Mouse (Mus musculus) cortical plate, adult 2 months (tissue): ENCODE measurements around the gene Dhdds. TPM values are rescaled to one million over a fixed set of nuclear protein-coding genes. Genes with fewer than 3 reads are reported as not detected.

Source experiments
- H3K27ac ChIP-seq: fragments of 200-500 bp; 2 replicates; pipeline ENCODE4 v1.5.1; 2012; ENCODE audit warnings: low read length, control low read depth, inconsistent platforms; ENCODE audit not compliant: insufficient read depth
- H3K4me1 ChIP-seq: fragments of 200-500 bp; 2 replicates; pipeline ENCODE4 v1.6.1; 2011; ENCODE audit warnings: low read length; ENCODE audit not compliant: control insufficient read depth, insufficient read depth
- H3K4me3 ChIP-seq: fragments of 200-500 bp; 2 replicates; pipeline ENCODE4 v1.5.1; 2011; ENCODE audit warnings: mild to moderate bottlenecking, low read length, control low read depth; ENCODE audit not compliant: insufficient read depth
- CTCF ChIP-seq: fragments of 200-500 bp; IDR thresholded peaks from 2 replicates; pipeline ENCODE4 v1.5.1; 2011; ENCODE audit warnings: mild to moderate bottlenecking, control low read depth, low read length; ENCODE audit not compliant: insufficient read depth; ENCODE audit errors: extremely low read depth
- POLR2A ChIP-seq: fragments of 200-500 bp; IDR thresholded peaks from 2 replicates; pipeline ENCODE4 v1.6.1; 2011; ENCODE audit warnings: mild to moderate bottlenecking, low read length, control low read depth; ENCODE audit not compliant: insufficient read depth; ENCODE audit errors: extremely low read depth
- polyA plus RNA-seq: library from polyadenylated mRNA; depleted of rRNA; stranded (reverse); fragments of >200 nt; gene quantifications from 2 replicates; pipeline ENCODE4 v1.2.3, GENCODE M21; 2012

The Dhdds gene
- polyA plus RNA-seq, 1 experiment = 66.2 TPM

DNA sequence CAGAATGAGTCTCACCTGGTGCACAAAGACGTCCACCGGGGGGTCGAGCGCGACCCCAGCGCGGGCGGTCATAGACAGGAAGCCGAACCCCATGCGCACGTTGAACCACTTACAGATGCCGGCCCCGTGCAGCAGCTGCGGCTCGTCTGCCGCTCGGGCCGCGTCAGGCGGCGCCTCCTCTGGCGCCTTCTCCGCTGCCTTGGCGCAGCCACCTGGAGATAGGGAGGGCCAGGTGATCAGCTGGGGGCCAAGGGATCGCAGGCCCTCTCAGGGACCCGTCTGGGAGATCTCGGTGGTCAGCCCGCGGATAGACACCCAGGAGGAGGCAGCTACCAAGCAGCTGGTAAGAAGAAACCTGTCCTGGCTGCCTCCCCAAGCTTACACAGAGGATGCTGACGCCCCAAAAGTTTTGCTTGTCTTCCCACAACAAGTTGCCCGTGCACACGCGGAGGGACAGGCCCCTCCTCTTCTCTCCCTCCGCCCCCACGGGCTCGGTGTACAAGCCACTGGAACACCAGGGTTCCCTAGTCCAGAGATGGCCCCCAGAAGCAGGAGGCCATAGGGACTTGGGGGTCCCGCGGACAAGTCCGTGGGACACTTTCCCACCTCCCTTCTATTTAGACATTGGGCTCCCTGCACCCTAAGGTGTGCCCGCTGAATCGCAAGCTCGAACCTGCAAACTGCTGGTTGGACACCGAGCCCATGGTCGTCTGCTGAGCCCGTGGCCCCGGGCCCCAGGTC lies 17.5 kb upstream of the Dhdds start:
- H3K4me3 ChIP-seq = no peak overlapping the region
- no peaks in the 10 kb centered on the region for H3K4me1 ChIP-seq
- no peak overlapping the region for H3K27ac ChIP-seq
- TF ChIP-seq CTCF (no peak), POLR2A (no peak)

DNA sequence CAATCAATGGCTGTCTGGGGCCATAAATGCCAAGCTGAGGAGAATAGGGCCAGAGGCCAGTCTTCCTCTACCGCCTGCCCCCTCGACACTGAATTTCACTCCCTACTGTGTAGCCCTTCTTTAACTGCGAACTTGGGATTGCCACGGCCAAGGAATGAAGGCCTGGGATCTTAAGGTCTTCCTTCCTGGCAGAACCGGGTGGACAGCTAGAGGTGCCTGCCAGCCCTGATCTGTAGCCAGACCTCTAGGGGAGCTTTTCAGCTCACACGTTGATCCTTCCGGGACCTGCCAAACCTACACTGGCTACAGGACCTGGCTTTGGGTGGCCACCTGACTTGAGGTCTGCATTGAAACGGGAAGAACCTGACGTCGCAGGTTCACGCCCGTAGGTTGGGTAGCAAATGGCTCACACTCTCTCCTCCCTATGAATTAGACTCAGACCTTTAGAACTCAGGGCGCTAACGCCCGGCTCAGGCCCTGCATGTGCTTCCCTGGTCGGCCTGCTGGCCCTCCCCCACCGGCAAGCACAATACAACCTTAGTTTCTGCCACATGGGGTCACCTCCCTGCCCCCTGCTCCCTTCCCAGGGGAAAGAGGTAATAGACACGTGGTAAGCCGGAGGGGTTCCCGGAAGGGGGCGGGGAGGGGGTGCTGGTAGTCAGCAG lies 16.6 kb upstream of the Dhdds start:
- TF ChIP-seq POLR2A (no peak), CTCF (no peak)
- Histone ChIP-seq H3K4me1 (no peaks in the 10 kb centered on the region), H3K27ac (no peak overlapping the region), H3K4me3 (no peak overlapping the region)

DNA sequence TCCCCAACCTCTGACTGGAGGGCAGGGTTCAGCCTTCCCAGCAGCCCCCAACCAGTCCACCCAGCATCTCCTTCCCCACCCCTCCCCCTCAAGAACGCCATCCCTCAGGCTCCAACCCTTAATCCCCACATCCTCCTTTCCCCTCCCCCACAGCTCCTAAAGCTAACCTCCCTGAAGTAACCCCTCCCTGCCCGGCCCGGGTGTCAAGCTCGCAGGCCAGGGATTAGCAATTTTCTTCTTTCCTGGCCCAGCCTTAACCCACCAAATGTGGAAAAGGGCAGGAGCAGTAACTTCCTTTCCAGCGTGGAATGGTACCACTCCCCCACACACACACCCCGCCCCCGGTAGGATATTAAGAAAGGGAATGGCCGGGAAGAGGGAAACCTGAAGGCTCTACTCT lies 16.0 kb upstream of the Dhdds start:
- H3K4me1 ChIP-seq = no peaks in the 10 kb centered on the region
- TF ChIP-seq CTCF (no peak), POLR2A (no peak)
- H3K27ac ChIP-seq = no peak overlapping the region
- H3K4me3 ChIP-seq = no peak overlapping the region

DNA sequence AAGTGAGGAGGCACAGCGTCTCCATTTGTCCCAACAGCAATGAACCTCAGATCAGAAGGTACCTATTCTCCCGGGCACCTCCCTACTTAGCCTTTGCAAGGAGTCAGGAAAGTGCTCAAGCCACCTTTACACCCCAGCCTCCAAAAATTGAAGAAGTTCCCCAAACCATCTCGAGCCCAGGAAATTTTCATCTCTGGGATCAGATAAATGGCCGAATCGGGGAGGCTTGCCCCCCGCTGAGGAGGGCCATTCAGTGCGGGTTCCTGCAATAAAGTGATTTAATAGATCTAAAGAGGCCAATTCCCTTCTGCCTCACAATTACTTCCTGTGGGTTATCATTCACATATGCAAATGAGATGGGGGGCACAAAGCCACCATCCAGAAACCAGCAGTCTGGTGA lies 15.5 kb upstream of the Dhdds start:
- Histone ChIP-seq H3K27ac (no peak overlapping the region), H3K4me3 (no peak overlapping the region), H3K4me1 (no peaks in the 10 kb centered on the region)
- TF ChIP-seq POLR2A (no peak), CTCF (no peak)

DNA sequence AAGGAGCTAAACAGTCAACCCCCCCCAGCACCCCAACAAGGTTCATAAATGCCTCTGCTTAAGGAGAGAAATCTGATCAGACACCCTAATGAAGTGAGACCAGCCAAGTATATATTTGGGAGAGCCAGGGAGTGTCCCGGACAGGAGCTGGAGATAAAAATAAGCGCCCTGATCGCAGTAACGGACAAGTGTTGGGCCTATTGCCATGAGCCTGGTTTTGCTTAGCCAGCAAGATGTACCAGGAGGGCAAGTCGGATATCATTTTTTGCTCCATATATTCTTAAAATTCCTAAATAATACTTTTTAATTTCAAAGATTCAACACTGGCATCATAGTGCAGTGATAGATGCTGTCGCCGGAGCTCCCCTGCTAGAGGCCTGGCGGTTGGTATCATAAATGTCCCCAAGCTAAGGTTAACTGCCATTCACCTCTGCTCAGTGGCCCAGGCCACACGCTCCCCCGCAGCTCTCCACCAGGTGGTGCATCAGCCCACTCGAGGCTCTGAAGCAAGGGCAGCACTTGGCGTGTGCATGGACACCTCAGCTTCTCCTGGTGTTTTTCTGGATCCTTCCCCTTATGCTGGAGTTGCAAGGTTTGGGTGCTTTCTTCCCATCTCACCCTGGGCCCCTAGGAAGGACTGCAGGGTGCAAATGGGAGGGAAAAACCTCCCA lies 12.3 kb upstream of the Dhdds start:
- no peak for TF ChIP-seq POLR2A
- no peak for TF ChIP-seq CTCF
- Histone ChIP-seq H3K4me1 (no peaks in the 10 kb centered on the region), H3K27ac (no peak overlapping the region), H3K4me3 (no peak overlapping the region)

DNA sequence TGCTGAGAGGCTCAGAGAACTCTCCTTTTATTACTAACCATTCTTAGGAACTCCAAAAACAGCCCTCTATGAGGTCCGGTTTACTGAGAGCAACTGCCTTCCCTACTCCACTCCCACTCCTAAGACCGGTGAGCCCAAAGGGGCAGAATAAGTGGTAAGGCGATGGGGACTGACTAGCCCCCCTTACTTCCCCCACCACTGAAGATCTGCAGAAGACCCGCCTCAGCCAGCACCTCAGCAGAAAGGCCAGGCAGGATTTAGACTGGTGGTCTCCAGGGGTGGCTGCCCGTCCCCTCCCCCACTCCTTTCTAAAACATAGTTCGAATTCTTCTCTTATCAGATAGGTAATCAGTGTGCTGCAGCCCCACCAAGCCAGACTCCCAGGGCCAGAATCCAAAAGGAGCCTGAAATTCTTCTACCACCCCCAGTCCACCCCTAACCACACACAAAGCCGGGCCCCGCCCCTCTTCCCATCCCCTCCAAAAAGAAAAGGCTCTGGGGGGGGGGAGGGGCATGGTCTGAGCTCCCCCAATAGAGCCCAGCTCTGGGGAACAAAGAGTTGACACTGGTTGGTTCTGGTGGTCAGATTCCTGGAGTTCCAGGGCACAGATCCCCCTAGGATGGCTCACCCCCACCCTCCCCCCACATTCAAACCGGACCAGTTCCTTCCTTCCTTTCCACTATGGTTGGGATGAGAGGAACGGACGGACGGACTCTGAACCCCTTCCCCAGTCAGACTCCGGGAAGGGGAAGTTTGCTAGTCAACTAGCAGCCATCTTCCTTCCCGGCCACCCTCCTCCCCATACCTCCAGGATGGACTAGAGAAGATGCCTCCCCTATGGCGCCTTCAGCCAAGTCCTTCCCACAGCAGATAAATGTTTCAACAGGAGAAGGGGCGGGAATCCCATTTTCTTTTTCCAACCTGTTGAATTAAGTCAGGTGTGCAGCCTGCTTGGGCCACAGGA lies 11.0 kb upstream of the Dhdds start:
- H3K4me1 ChIP-seq = no peaks in the 10 kb centered on the region
- no peak overlapping the region for H3K4me3 ChIP-seq
- H3K27ac ChIP-seq = no peak overlapping the region
- no peak for TF ChIP-seq POLR2A
- TF ChIP-seq CTCF = no peak

DNA sequence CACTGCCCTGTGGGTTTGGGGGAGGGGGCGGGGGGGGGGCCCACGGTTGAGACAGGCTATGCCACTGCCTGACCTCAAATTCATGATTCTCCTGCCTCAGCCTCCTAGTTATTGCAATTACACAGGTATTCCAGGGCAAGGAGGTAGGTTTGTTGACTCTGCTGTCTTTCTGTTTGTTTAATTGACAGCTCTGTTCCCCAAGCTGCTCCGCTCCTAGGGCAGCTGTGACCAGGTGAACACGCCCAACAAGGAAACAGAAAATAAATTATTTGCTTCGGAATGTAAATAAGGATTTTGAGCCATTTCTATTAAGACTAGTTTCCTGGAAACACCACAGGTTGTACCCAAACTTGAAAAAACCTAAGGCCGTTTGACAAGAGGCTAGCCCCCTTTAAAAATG lies 9.0 kb upstream of the Dhdds start:
- H3K4me3 ChIP-seq = no peak overlapping the region
- H3K27ac ChIP-seq = no peak overlapping the region
- no peaks in the 10 kb centered on the region for H3K4me1 ChIP-seq
- TF ChIP-seq POLR2A (no peak), CTCF (no peak)

DNA sequence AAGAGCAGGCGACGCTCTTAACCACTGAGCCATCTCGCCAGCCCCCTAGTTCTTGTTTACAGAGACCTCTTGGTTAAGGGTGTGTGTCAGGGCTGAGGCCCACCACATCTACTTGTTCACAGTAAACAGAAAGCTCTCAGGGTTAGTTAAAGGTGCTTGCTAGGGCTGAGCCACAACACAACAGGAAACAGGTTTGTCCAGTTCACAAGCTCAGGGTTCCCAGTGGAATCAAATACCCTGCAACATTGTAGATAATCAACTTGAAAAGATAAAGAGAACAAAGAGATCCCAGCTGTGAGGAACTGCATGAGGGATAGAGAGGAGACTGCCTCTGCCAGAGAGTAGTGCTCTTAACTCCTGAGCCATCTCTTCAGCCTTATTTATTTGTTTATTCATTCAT lies 6.1 kb upstream of the Dhdds start:
- Histone ChIP-seq H3K4me3 (no peak overlapping the region), H3K4me1 (no peaks in the 10 kb centered on the region), H3K27ac (no peak overlapping the region)
- no peak for TF ChIP-seq CTCF
- TF ChIP-seq POLR2A = no peak
